Mouse (Mus musculus): ENCODE measurements around the gene Scap. TPM values are rescaled to one million over a fixed set of nuclear protein-coding genes. Genes with fewer than 3 reads are reported as not detected.

The Scap gene
- polyA plus RNA-seq, 1 experiment from 2014 or later: 46.2 TPM

DNA sequence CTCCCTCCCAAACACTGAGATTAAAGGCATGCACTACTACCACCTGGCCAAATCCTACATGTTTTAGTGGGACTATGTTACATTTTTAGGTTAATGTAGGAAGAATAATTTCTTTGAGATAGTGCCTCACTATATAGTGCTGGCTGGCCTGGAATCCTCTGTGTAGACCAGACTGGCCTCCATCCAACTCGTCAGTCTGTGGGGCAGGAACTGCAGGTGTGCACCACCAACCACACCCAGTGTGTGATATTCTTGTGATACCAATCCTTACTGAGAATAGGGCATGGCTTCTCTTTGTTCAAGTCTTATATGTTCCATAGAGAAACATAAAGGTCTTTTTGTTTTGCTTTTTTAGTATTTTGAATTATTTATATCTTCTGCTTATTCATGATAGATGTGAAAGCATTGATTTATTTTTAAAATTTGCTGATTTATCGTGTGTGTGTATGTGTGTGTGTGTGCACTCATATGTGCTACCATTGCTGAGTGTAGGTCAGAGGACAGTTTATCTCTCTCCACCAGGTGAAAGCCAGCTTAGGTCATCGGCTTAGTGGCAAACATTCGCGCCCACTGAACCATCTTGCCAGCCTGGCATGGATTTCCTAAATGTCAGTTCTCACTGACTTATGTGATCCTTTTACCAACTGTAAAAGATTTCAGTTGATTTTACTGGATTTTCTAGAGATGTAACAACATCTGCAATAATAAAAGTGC, 7.1 kb downstream of the Scap start:
- no peaks in the 10 kb centered on the region for H3K9me3 ChIP-seq
- no peaks in the 10 kb centered on the region for H3K27me3 ChIP-seq
- no peak overlapping the region for H3K27ac ChIP-seq
- H3K4me1 ChIP-seq (replicated peaks): peaks cover 8% of the 10 kb centered on the region
- 94% methylated on average over 5 of the region's 5 CpGs for WGBS
- ATAC-seq (ENCODE audit: low FRiP score): no peak
- H3K4me2 ChIP-seq: no peak overlapping the region
- no peak overlapping the region for H3K9ac ChIP-seq
- H3K36me3 ChIP-seq: no peaks in the 10 kb centered on the region
- no peak overlapping the region for H3K4me3 ChIP-seq

DNA sequence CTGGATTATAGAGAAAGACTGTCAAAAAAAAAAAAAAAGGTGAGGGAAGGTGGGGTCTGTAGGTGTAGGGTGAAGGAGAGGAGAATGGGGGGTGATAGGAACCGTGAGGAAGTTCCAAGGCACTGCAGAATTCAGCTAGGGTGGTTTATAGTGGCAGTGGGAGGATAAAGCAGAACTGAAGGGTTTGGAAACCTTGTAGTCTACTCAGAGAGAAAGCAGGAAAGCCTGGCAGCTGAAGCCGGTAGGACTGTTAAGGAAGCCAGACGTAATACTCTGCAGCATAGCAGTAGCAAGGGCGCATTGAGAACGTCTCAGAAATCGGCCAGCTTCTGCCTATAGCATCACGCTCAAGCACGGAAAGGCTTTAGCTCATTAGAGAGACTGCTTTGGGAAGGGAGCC, 8.9 kb downstream of the Scap start:
- 91% methylated on average over 8 of the region's 8 CpGs for WGBS
- Histone ChIP-seq H3K27ac (no peak overlapping the region), H3K4me2 (no peak overlapping the region), H3K4me3 (no peak overlapping the region), H3K4me1 (replicated peaks) (peaks cover 6% of the 10 kb centered on the region; the same call in 1 of the 2 replicates), H3K27me3 (no peaks in the 10 kb centered on the region), H3K9me3 (no peaks in the 10 kb centered on the region), H3K9ac (no peak overlapping the region), H3K36me3 (no peaks in the 10 kb centered on the region)
- no peak for ATAC-seq (ENCODE audit: low FRiP score)

DNA sequence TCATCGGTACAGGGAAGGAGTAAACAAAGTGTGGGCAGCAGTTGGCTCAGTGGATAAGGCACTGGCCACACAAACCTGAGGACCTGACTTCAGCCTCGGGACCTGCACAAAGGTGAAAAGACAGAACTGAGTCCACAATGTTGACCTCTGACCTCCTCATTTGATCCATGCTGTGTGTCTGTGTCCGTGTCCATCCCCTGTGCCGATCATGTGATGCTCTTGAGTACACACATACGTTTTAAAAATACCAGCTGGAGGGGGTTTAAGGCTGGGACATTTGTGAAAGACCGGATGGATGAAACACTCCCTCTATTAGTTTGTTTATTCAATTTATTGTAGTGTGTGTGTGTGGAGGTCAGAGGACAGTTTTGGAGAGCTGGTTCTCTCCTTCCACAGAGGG, 10.7 kb downstream of the Scap start:
- H3K9ac ChIP-seq: no peak overlapping the region
- no peak overlapping the region for H3K4me2 ChIP-seq
- no peak overlapping the region for H3K4me3 ChIP-seq
- peaks cover 4% of the 10 kb centered on the region for H3K4me1 ChIP-seq (replicated peaks)
- H3K9me3 ChIP-seq: no peaks in the 10 kb centered on the region
- WGBS: 69% methylated on average over 6 of the region's 6 CpGs
- no peak for ATAC-seq (ENCODE audit: low FRiP score)
- H3K27ac ChIP-seq: no peak overlapping the region
- no peaks in the 10 kb centered on the region for H3K27me3 ChIP-seq
- H3K36me3 ChIP-seq: no peaks in the 10 kb centered on the region

DNA sequence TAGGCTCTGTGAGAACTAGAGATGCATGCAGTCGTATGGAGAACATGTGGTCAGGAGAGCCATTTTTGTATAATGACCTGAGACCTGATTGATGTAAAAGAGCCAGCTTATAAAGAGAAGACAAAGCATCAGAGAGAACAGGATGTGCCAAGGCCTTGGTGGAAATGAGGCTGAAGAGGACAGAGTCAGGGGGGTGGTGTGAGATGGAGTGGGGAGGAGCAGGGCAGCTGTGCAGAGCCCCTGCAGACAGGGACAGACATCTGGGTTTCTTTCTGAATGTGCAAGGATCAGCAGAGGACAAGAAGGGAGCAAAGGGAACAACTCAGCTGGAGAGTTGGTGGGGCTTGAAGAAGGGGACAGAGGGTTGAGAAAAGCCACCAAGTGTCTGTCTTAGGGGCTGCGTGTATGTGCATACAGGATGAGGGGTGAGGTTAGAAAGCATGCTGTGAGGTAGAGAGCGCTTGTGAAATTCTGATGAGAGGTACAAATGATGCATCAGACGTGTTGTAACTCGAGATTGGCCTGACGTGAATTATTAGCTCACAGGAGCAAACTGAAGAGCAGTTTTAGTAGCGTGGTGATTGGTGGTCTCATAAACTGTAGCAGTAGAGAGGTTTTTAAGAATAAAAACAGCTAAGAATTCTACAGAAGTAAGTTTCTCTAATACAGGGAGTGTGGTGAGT, 12.1 kb downstream of the Scap start:
- WGBS: 75% methylated on average over 7 of the region's 7 CpGs
- H3K9ac ChIP-seq: no peak overlapping the region

DNA sequence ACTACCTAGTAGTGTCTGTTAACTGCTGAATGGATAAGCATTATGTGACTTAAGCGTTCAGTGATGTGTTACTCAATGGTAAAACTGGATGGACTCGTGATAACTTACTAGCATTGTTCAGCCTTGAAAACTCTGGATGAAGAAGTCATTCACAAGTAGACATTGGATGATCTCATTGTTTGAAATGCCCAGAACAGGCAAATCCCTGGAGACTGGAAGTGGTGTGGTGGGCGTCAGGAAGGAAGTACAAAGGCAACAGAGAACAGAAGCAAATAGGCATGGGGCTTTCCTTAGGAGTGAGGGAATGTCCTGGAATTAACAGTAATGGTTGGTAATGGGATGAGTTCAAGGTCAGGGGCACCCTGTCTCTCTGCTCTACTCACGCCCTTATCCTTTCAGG, 15.8 kb downstream of the Scap start:
- ATAC-seq (ENCODE audit: low FRiP score): no peak
- WGBS: 77% methylated on average over 4 of the region's 4 CpGs
- no peak overlapping the region for H3K9ac ChIP-seq
- H3K27me3 ChIP-seq: no peaks in the 10 kb centered on the region
- no peak overlapping the region for H3K4me2 ChIP-seq
- H3K4me1 ChIP-seq (replicated peaks): peaks cover 3% of the 10 kb centered on the region; the same call in 1 of the 2 replicates
- no peaks in the 10 kb centered on the region for H3K9me3 ChIP-seq
- H3K4me3 ChIP-seq: no peak overlapping the region
- peaks cover 7% of the 10 kb centered on the region; the same call in 1 of the 2 replicates for H3K36me3 ChIP-seq
- H3K27ac ChIP-seq: no peak overlapping the region

More for the DNA sequence above, 12.1 kb downstream of the Scap start:
- H3K4me2 ChIP-seq: no peak overlapping the region
- no peak overlapping the region for H3K4me3 ChIP-seq
- peaks cover 3% of the 10 kb centered on the region for H3K4me1 ChIP-seq (replicated peaks)
- no peaks in the 10 kb centered on the region for H3K9me3 ChIP-seq
- no peak for ATAC-seq (ENCODE audit: low FRiP score)
- H3K27ac ChIP-seq: no peak overlapping the region
- H3K27me3 ChIP-seq: no peaks in the 10 kb centered on the region
- H3K36me3 ChIP-seq: no peaks in the 10 kb centered on the region

DNA sequence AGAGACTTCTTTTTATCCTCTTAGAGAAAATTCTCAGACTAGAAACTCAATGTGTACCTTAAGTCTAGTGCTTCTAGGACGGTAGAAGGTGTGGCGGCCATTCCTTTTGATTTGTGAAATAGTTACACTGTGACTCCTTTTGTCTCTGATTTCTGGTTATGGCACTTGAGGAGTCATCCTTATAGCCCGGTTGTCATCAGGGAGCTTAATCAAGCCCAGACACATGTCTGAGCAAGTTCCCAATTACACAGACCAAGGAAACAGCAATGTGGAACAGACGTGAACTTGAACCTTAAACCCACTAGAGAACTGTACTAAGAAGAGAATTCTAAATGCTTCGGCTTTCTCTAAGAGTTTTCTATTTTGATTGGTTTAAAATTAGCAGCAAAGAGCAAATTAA, 17.1 kb downstream of the Scap start:
- Histone ChIP-seq H3K27me3 (no peaks in the 10 kb centered on the region), H3K4me2 (no peak overlapping the region), H3K4me1 (replicated peaks) (peaks cover 1% of the 10 kb centered on the region; the same call in 1 of the 2 replicates), H3K27ac (no peak overlapping the region), H3K9me3 (no peaks in the 10 kb centered on the region), H3K4me3 (no peak overlapping the region), H3K36me3 (peaks cover 17% of the 10 kb centered on the region), H3K9ac (no peak overlapping the region)
- WGBS: 91% methylated on average over 5 of the region's 5 CpGs
- ATAC-seq (ENCODE audit: low FRiP score): no peak

DNA sequence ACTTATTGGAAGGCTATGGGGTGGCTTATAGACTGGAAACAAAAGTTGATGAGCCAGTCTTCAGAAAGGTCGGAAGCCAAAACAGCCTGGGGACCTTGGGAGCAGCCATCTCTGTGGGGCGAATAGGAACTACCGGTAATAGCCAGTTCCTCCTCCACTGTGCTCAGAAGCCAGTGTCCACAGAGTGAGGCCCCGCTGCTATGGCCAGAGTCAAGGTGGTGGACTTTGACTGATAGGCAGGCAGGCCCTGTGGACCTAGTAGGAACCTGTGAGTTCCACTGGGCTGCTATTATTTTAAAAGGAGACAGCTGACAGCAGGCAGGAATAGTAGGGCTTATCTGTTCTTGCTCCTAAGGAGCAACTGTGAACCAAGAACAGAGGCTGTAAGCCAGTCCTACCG, 17.5 kb downstream of the Scap start:
- Histone ChIP-seq H3K4me1 (replicated peaks) (no peaks in the 10 kb centered on the region; the same call in 1 of the 2 replicates), H3K27ac (no peak overlapping the region), H3K27me3 (no peaks in the 10 kb centered on the region), H3K9ac (no peak overlapping the region), H3K4me2 (no peak overlapping the region), H3K36me3 (peaks cover 21% of the 10 kb centered on the region), H3K9me3 (no peaks in the 10 kb centered on the region), H3K4me3 (no peak overlapping the region)
- WGBS: 95% methylated on average over 5 of the region's 5 CpGs
- ATAC-seq (ENCODE audit: low FRiP score): no peak

DNA sequence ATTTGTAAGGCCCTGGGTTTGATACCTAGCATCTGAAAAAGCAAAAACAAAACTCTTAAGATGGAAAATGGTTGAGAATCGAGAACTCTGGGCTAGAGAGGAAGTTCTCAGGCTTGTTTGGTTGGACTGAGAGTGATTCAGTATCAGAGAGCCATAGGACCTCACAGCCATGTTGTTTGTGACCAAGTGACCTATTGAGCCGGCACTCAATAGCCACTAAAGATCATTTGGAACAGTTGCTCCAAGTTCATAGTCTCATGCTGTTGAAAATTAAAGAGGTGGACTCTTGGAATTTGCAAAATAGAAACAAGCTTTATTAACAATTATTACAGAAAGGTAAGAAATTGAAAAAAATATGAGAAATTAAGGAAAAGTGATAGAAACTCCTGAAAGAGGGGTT, 18.3 kb downstream of the Scap start:
- Histone ChIP-seq H3K36me3 (peaks cover 29% of the 10 kb centered on the region), H3K4me3 (no peak overlapping the region), H3K9ac (no peak overlapping the region), H3K4me2 (no peak overlapping the region), H3K27ac (no peak overlapping the region), H3K27me3 (no peaks in the 10 kb centered on the region), H3K4me1 (replicated peaks) (no peaks in the 10 kb centered on the region; the same call in 1 of the 2 replicates), H3K9me3 (no peaks in the 10 kb centered on the region)
- 91% methylated on average over 2 of the region's 2 CpGs for WGBS
- ATAC-seq (ENCODE audit: low FRiP score): no peak

DNA sequence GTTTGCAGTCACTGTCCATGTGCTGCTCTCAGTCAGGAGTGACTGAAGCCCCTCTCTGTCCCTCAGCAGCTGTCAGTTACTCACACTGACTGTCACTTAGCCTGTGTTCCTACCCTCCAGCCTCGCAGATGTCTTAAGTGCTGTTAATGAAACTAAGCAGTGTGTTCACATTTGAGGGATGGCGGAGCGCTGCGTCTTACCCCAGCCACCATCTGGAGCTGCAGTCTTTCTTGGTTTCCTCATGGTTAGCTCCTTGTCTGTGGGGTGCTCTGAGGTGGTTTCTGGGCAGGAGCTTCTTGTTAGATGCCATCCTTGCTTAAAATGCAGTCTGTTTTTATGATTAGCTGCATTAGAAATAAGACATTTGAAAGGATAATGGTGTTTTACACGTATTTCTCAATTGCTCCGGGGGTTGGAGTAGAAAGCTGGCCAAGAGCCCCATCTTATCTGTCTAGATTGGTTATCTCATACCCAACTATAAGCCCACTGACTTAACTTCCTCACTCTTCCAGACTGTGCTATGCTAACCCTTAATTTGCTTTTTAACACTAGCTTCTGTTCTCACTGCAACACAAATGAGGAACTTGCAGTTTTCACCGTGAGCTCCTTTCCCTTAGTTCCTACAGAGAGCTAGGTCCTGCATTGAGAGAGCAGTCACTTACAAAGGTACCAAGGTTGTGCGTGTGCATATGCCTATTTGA, 19.0 kb downstream of the Scap start:
- H3K4me2 ChIP-seq: no peak overlapping the region
- ATAC-seq (ENCODE audit: low FRiP score): no peak
- WGBS: 94% methylated on average over 8 of the region's 8 CpGs
- peaks cover 31% of the 10 kb centered on the region for H3K36me3 ChIP-seq
- H3K9me3 ChIP-seq: no peaks in the 10 kb centered on the region
- no peaks in the 10 kb centered on the region for H3K27me3 ChIP-seq
- H3K27ac ChIP-seq: no peak overlapping the region
- H3K9ac ChIP-seq: no peak overlapping the region
- no peaks in the 10 kb centered on the region; the same call in 1 of the 2 replicates for H3K4me1 ChIP-seq (replicated peaks)
- no peak overlapping the region for H3K4me3 ChIP-seq

DNA sequence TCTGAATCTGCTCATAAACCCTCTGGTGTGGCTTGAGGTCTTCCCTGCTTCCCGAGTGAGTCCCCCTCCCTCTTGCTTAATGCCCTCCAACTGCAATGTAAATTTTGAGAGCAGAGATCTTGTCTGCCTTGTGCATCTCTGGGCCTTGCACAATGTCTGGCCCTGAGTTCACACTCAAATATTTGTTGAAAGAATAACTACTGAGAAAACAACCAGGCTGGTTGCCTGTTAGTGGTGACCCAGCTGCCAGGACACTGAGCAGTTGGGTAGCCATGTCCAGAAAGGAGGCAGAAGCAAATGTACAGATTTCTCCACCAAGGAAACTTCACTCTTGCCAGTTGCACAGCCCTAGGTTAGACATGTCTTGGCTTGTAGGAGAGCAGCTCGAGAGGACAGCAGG, 25.3 kb downstream of the Scap start:
- H3K4me2 ChIP-seq: no peak overlapping the region
- ATAC-seq (ENCODE audit: low FRiP score): no peak
- H3K9me3 ChIP-seq: no peaks in the 10 kb centered on the region
- H3K27ac ChIP-seq: no peak overlapping the region
- 98% methylated on average over 2 of the region's 2 CpGs for WGBS
- H3K4me1 ChIP-seq (replicated peaks): no peaks in the 10 kb centered on the region
- no peak overlapping the region for H3K9ac ChIP-seq
- no peak overlapping the region for H3K4me3 ChIP-seq
- no peaks in the 10 kb centered on the region for H3K27me3 ChIP-seq
- H3K36me3 ChIP-seq: peaks cover 48% of the 10 kb centered on the region

DNA sequence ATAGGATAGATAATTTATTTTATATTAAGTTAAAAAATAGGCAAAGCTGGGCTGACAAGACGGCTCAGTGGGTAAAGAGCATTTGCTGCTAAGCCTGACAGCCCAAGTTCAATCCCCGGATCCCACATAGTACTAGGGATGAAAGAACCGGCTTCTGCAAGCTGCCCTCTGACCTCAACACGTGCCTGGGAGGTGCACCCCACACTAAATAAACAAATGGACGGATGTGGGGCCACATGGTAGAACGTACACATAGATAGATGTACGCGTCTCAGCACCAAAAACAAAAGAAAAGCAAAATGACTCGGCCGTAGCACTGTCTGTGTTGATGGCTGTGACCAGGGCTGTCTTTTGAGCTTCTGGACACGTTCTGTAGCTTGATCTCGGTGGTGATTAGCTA, 28.2 kb downstream of the Scap start:
- Histone ChIP-seq H3K9ac (no peak overlapping the region), H3K9me3 (no peaks in the 10 kb centered on the region), H3K27me3 (no peaks in the 10 kb centered on the region), H3K36me3 (peaks cover 42% of the 10 kb centered on the region), H3K4me1 (replicated peaks) (0 out of 2 replicates have a peak, but pooled peaks cover under 1% of the 10 kb centered on the region), H3K4me3 (no peak overlapping the region), H3K27ac (no peak overlapping the region), H3K4me2 (no peak overlapping the region)
- WGBS: 80% methylated on average over 12 of the region's 12 CpGs
- ATAC-seq (ENCODE audit: low FRiP score): no peak

DNA sequence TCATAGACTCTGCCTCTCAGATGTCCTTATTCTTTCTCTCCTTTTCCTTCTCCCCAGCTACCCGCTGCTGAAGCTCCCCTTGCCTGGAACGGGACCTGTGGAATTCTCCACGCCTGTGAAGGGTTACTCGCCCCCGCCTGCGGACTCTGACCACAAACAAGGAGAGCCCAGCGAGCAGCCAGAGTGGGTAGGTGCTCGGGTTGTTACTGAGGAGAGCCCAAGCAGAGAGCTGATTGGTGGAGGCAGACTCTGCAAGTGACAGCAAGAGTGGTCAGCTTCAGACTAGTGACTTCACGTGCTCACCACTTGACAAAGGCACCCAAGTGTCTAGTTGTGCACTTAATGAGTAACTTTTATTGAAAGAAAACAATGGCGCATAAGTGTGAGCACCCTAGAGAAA, 29.2 kb downstream of the Scap start:
- Histone ChIP-seq H3K27me3 (no peaks in the 10 kb centered on the region), H3K36me3 (peaks cover 42% of the 10 kb centered on the region), H3K4me1 (replicated peaks) (0 out of 2 replicates have a peak, but pooled peaks cover 5% of the 10 kb centered on the region), H3K9me3 (no peaks in the 10 kb centered on the region), H3K27ac (no peak overlapping the region), H3K4me3 (no peak overlapping the region), H3K9ac (no peak overlapping the region), H3K4me2 (no peak overlapping the region)
- WGBS: 94% methylated on average over 10 of the region's 10 CpGs
- ATAC-seq (ENCODE audit: low FRiP score): no peak
